Mouse (Mus musculus) urinary bladder, adult 18-20 months (tissue): Measurements from ENCODE around the gene Mxi1.

ENCODE experiments used
- DNase-seq, 2 experiments: peaks; one replicate each; pipeline ENCODE4 v3.0.0; 2022; ENCODE audit warnings: low spot score in 2 of 2, mixed read lengths in 2 of 2

Mxi1 gene

GRCm38 (mm10) chr19:53299829-53300181, 10.5 kb upstream of the Mxi1 start:
- DNase-seq: no peak

GRCm38 (mm10) chr19:53303382-53303781, 6.9 kb upstream of the Mxi1 start:
- no peak for DNase-seq

GRCm38 (mm10) chr19:53305621-53306020, 4.7 kb upstream of the Mxi1 start:
- no peak for DNase-seq

- DNase-seq: no peak
Observed at GRCm38 (mm10) chr19:53306706-53307105, 3.6 kb upstream of the Mxi1 start.

- no peak for DNase-seq
Observed at GRCm38 (mm10) chr19:53307219-53307618, 3.1 kb upstream of the Mxi1 start.

GRCm38 (mm10) chr19:53309631-53310030, 687 bp upstream of the Mxi1 start:
- no peak for DNase-seq

- no peak for DNase-seq
Observed at GRCm38 (mm10) chr19:53310771-53311523, 629 bp downstream of the Mxi1 start.

GRCm38 (mm10) chr19:53311524-53312335, 1.4 kb downstream of the Mxi1 start:
- DNase-seq: peak in 1 of 2 experiments; percentile 62

GRCm38 (mm10) chr19:53312336-53312871, 2.1 kb downstream of the Mxi1 start:
- peak; percentile 53 to 63 for DNase-seq

GRCm38 (mm10) chr19:53312951-53313683, 2.8 kb downstream of the Mxi1 start:
- peak; percentile 55 to 64 for DNase-seq

GRCm38 (mm10) chr19:53313684-53314443, 3.5 kb downstream of the Mxi1 start:
- DNase-seq: peak; percentile 100

- DNase-seq: no peak
Observed at GRCm38 (mm10) chr19:53314530-53315208, 4.4 kb downstream of the Mxi1 start.

GRCm38 (mm10) chr19:53315209-53315654, 4.9 kb downstream of the Mxi1 start:
- DNase-seq: no peak

GRCm38 (mm10) chr19:53316105-53316504, 5.8 kb downstream of the Mxi1 start:
- no peak for DNase-seq

GRCm38 (mm10) chr19:53316963-53317362, 6.6 kb downstream of the Mxi1 start:
- DNase-seq: no peak

- no peak for DNase-seq
Observed at GRCm38 (mm10) chr19:53318143-53319132, 8.1 kb downstream of the Mxi1 start.

GRCm38 (mm10) chr19:53320264-53321110, 10.2 kb downstream of the Mxi1 start:
- DNase-seq: no peak

- peak in 1 of 2 experiments; percentile 75 for DNase-seq
Observed at GRCm38 (mm10) chr19:53321273-53321672, 11.0 kb downstream of the Mxi1 start.
